Comparison of ENCODE assay signal across 8 mouse cellular contexts in the genomic region with DNA sequence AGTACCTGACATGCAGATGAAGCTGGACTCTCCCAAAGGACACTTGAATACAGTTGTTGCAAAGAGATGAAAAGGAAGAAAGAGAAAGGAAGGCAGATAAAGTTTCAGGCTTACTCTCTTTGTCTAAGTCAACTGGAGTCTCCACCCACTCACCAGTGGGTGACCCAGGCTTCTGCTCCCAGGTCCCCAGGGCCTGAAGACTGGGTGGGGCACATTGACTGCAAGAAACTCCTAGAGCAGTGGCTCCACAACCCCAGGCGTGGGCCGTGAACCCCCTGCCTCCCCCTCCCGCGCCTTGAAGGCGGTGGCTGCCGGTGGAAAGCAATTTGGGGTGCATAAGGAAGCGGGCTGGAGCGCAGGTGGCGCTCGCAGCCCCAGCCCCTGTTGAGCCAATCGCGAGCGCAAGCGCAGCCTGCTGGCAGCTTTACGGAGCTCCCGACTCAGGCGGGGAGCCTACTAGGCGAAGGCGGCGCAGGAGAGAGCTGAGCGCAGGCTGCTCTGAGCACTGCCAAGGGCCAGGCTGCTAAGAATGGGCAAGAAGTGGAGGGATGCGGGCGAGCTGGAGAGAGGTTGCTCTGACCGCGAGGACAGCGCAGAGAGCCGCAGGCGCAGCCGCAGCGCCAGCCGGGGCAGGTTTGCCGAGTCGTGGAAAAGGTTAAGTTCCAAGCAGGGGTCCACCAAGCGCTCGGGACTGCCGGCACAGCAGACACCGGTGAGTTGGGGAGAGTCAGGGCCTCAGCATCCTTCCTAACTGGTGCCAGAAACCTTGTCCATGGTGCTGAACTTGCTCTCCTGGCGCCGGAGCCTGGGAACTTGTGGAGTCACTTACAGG. TPM values are rescaled to one million over a fixed set of nuclear protein-coding genes. Genes with fewer than 3 reads are reported as not detected.
A peak's percentile ranks its signal among the peaks of the same experiment; 100 is the strongest.
DNase-seq lines count a peak whose midpoint lies in the region; ATAC-seq lines count a peak whose summit lies in the region.

A gene (plus strand): TSS at position 457 of the 832 bp plus-strand sequence.

- no peaks in the 10 kb centered on the region for H3K9me3 ChIP-seq in heart, embryonic 11.5 days (replicated peaks; ENCODE audit: control insufficient read depth, low read length)
- no peaks in the 10 kb centered on the region for H3K9me3 ChIP-seq in kidney, embryonic 15.5 days (replicated peaks)
- H3K9me3 ChIP-seq in neural tube, embryonic 14.5 days (ENCODE audit: control insufficient read depth, low read length): no peaks in the 10 kb centered on the region

- H3K27ac ChIP-seq in heart, embryonic 11.5 days (ENCODE audit: low read depth, low read length): no peak within 1 kb of the TSS
- H3K27ac ChIP-seq in kidney, embryonic 15.5 days: no peak within 1 kb of the TSS
- no peak within 1 kb of the TSS for H3K27ac ChIP-seq in neural tube, embryonic 14.5 days (ENCODE audit: low read depth, low read length)

- no peaks in the 10 kb centered on the region for H3K36me3 ChIP-seq in heart, embryonic 11.5 days (ENCODE audit: control insufficient read depth, insufficient read depth, low read length)
- no peaks in the 10 kb centered on the region for H3K36me3 ChIP-seq in kidney, embryonic 15.5 days
- H3K36me3 ChIP-seq in neural tube, embryonic 14.5 days (ENCODE audit: control insufficient read depth, insufficient read depth, low read length): no peaks in the 10 kb centered on the region

- H3K27me3 ChIP-seq in heart, embryonic 11.5 days (ENCODE audit: control insufficient read depth, insufficient read depth, low read length): no peaks in the 10 kb centered on the region
- peaks cover 9% of the 10 kb centered on the region for H3K27me3 ChIP-seq in kidney, embryonic 15.5 days
- no peaks in the 10 kb centered on the region for H3K27me3 ChIP-seq in neural tube, embryonic 14.5 days (ENCODE audit: control insufficient read depth, insufficient read depth, low read length)

- peak within 1 kb of the TSS; percentile 76 for H3K4me2 ChIP-seq in heart, embryonic 11.5 days
- H3K4me2 ChIP-seq in kidney, embryonic 15.5 days: peak within 1 kb of the TSS; percentile 62
- H3K4me2 ChIP-seq in neural tube, embryonic 14.5 days (ENCODE audit: low read depth, low read length): peak within 1 kb of the TSS; percentile 87

- peak; percentile 74; the same call in 1 of the 2 replicates for ATAC-seq in heart, embryonic 11.5 days (replicated peaks; ENCODE audit: insufficient number of reproducible peaks, low FRiP score, low TSS enrichment)
- peak; percentile 98 for ATAC-seq in kidney, embryonic 15.5 days (replicated peaks; ENCODE audit: low FRiP score)
- peak; percentile 97 for ATAC-seq in neural tube, embryonic 14.5 days (ENCODE audit: low read depth)

- peak; percentile 22 for DNase-seq in 3134 (ENCODE audit: extremely low read depth, insufficient read length, low spot score)
- DNase-seq in adrenal gland, adult 2 months: peak; percentile 42
- DNase-seq in embryo, embryonic 11.5 days (ENCODE audit: low read depth, low spot score): peak; percentile 83
- DNase-seq in liver: peak; percentile 64
- DNase-seq in urinary bladder, postnatal 14 days (ENCODE audit: low spot score): peak; percentile 53

- H3K4me1 ChIP-seq in heart, embryonic 11.5 days (ENCODE audit: control insufficient read depth, insufficient read depth, low read length): peaks cover 7% of the 10 kb centered on the region
- H3K4me1 ChIP-seq in kidney, embryonic 15.5 days: peaks cover 6% of the 10 kb centered on the region
- H3K4me1 ChIP-seq in neural tube, embryonic 14.5 days (ENCODE audit: control insufficient read depth, insufficient read depth, low read length): 0 out of 2 replicates have a peak, but pooled peaks cover 2% of the 10 kb centered on the region

- under 1% methylated on average over 39 of the region's 39 CpGs for WGBS in heart, embryonic 11.5 days (ENCODE audit: insufficient replicate concordance)
- under 1% methylated on average over 39 of the region's 39 CpGs for WGBS in kidney, embryonic 15.5 days
- under 1% methylated on average over 38 of the region's 39 CpGs for WGBS in neural tube, embryonic 14.5 days

- peak within 1 kb of the TSS; percentile 34 for H3K4me3 ChIP-seq in heart, embryonic 11.5 days (ENCODE audit: low read depth, low read length)
- peak within 1 kb of the TSS; percentile 26 for H3K4me3 ChIP-seq in kidney, embryonic 15.5 days (replicated peaks)
- H3K4me3 ChIP-seq in neural tube, embryonic 14.5 days (ENCODE audit: low read depth, low read length): peak within 1 kb of the TSS; percentile 43

- no peak within 1 kb of the TSS for H3K9ac ChIP-seq in heart, embryonic 11.5 days (ENCODE audit: low read depth, low read length)
- H3K9ac ChIP-seq in kidney, embryonic 15.5 days: no peak within 1 kb of the TSS
- peak within 1 kb of the TSS; percentile 32; the same call in 1 of the 2 replicates for H3K9ac ChIP-seq in neural tube, embryonic 14.5 days (replicated peaks; ENCODE audit: low read depth, low read length)

RNA-seq across cellular contexts. Expression of the gene that starts here (rescaled TPM):
- total RNA-seq in adrenal gland, adult 2 months (2021): 1 to 10 TPM in 1 of 2 experiments, under 1 TPM in 1; 0.81 to 2.1 TPM
- polyA plus RNA-seq in adrenal gland, adult 2 months (2012; rRNA removed): 0.06 and 0.12 TPM in 2 replicates
- 1.2 and 1.8 TPM in 2 replicates for polyA plus RNA-seq in heart, embryonic 11.5 days (2014; fragmentation: Nextera tagmentation; extraction: Ambion mirVana)
- polyA plus RNA-seq in kidney, embryonic 15.5 days (2015; fragmentation: Nextera tagmentation; extraction: Ambion mirVana): 2.8 and 3.5 TPM in 2 replicates
- 19.5 and 23.3 TPM in 2 replicates for polyA plus RNA-seq in neural tube, embryonic 14.5 days (2014; fragmentation: Nextera tagmentation; extraction: Ambion mirVana)

Comparison
In these comparisons a context has a peak if more than half of its experiments do, and no peak if none do; other contexts are left out.
1. DNase-seq: peak in every context shown above with its lines; median percentile 83 in embryo, embryonic 11.5 days; 64 in liver; 53 in urinary bladder, postnatal 14 days; 42 in adrenal gland, adult 2 months; 22 in 3134.